Mouse (Mus musculus): Measurements from ENCODE around the gene Vmn2r106.

Vmn2r106 gene

GRCm38 (mm10) chr17:20285453-20285852 lies at the start of gene Vmn2r106:
TSS of gene Vmn2r106 (minus strand) at chr17:20285553.
- DNase-seq (ENCODE audit: low read depth, low spot score), result no peak

GRCm38 (mm10) chr17:20305790-20306189 lies 20.4 kb upstream of the Vmn2r106 start:
- no peak for DNase-seq (ENCODE audit: low read depth, low spot score)

DNA sequence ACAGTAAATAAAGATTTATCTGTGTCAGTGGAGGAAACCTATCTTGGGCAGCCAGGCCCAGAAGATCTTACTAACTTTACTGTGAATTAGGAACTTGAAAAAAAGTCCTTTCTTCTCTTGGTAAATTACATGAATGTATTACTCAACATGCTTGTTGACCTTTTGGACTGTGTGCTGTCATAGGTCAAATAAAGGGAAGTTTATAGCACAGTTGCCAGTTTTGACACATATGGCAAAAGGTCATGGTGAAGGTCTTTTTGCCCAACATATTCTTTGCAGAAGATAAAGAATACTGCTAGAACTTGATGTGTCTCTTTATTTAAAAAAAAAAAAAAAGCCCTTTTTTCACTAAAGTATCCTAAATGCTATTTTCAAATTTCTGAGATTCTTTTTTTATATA lies 1.6 kb upstream of the Vmn2r106 start:
- no peak for DNase-seq (ENCODE audit: low read depth, low spot score)

- DNase-seq (ENCODE audit: low read depth, low spot score), result no peak
Measured at GRCm38 (mm10) chr17:20255522-20255921, 29.8 kb downstream of the Vmn2r106 start.

GRCm38 (mm10) chr17:20234952-20235351 lies 50.4 kb downstream of the Vmn2r106 start, which contains the start of gene Vmn2r105:
TSS of gene Vmn2r105 (minus strand) at chr17:20235052.
- DNase-seq (ENCODE audit: low read depth, low spot score), result no peak

Measured in skeletal muscle tissue, adult 2 months (tissue).